Mouse (Mus musculus) lung, postnatal 14 days (tissue): ENCODE measurements at regions not wholly inside any gene's neighbourhood (a gene's known extent, or its start where the extent isn't known, plus 50 kb on each side); places are given as distances from the start of the nearest gene placed in this dataset.

Source experiments
- DNase-seq: peaks from one replicate; pipeline ENCODE4 v3.0.0; 2021

- DNase-seq: no peak
Measured at GRCm38 (mm10) chr1:75693231-75693914, 147.3 kb downstream of the Slc4a3 start.

- DNase-seq: no peak
Measured at GRCm38 (mm10) chr1:75704832-75705650, 159.0 kb downstream of the Slc4a3 start.

- DNase-seq: no peak
Measured at GRCm38 (mm10) chr1:75706126-75706525, 160.1 kb downstream of the Slc4a3 start.

- no peak for DNase-seq
Measured at GRCm38 (mm10) chr1:75723431-75723830, 177.4 kb downstream of the Slc4a3 start.

DNA sequence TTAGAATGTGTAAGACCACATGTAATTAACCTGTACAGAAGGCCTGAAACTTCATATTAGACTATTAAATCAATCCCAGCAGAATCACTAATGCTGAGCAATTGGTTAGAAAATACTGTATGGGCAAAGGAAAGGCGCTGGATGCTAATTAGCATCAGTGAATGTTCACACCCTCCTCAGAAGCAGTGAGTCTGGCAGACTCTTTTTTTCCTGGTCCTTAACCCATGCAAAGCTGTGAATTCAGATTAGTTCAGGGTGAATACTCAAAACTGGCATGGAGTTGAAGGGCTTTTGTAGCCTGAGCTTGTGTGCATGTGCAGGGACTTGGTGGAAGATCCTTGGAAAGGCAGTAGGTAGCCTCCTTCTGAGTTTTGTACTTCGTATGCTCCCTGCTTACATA is 179.3 kb downstream of the Slc4a3 start:
- no peak for DNase-seq

GRCm38 (mm10) chr1:75728859-75729258 is 182.8 kb downstream of the Slc4a3 start:
- DNase-seq: no peak

DNA sequence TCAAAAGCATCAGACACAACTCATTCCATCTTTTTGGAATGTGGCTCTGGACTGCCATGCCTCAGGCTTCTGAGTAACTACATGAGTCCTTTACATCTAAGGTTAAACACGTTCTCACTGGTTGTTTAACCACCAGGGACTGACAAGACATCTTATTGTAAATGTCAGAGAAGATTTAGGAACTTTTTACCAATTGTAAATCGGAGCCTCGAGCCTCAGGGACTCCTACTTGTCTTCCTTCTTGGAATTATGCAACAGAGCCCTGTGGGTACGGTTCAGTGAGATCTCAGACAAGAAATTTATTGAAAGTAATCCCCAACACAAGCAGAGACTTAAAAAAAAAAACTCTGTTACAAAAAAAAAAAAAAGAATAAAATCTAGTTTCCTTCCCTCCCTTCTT is 187.7 kb downstream of the Slc4a3 start:
- no peak for DNase-seq

GRCm38 (mm10) chr1:75738651-75739050 is 192.6 kb downstream of the Slc4a3 start:
- no peak for DNase-seq

DNA sequence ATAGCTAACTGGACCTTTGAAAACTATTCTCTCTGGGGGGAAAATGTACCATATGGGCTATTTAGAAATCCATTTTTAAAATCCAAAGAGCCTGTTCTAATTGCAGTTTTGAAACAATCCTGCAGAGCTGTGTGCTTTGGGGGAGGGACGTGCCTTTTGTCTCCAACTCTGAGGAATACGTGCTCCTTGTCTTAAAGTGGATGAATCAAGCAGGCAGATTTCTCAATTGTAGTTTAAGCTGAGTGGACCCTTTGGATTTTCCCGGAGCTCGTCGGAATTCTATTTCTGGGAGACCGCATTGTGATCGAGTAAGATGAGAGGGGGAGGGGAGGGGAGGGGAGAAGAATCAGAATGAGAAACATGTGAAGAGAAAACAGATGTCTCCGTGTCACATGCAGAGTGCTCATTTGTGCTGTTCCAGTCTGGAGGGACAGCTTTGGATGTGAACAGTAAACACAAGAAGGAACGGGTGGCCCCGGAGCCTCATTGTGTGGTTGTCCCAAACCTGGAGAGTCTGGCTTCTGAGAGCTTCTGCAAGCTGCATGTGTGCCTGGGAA is 203.7 kb downstream of the Slc4a3 start:
- DNase-seq: no peak

DNA sequence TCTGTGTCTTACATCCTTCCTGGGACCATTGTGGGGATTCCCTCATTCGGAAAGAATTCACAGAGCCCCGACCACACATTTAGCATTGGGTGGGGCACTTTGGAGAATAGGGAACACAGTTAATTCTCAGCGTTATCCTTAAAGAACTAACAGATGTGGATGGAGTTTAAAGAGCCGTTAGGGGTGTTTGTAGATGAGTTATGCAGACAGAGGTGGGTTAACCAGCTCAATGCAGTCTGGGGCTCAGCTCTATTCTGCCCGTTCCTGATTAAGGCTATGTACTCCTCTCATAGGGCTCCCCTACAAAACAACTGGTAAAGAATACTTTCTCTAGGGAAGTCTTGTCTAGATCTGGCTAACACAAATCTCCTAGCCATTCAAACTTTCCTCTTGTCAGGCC is 226.1 kb downstream of the Slc4a3 start:
- no peak for DNase-seq

GRCm38 (mm10) chr1:75773014-75773413 is 226.9 kb downstream of the Slc4a3 start:
- no peak for DNase-seq

GRCm38 (mm10) chr1:75778889-75779288 is 232.8 kb downstream of the Slc4a3 start:
- no peak for DNase-seq

DNA sequence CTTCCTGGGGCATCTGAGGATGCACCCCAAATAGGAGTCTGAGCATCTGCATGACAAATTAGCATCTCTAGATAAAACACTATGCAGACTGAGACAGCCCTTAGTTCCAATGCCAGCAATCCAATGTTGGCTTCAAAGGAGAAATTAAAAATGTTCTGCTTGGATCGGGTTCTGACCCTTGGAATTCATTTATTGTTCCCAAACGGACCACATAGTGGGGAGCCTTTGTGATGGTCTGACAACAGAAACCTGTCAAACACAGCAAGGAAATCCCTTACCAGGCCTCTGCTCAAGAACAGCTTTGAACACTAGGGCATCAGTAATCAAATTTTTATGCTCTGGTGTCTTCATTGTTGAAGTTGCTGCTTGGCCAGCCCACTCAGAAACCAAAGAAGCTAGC is 237.1 kb downstream of the Slc4a3 start:
- no peak for DNase-seq

- no peak for DNase-seq
Measured at GRCm38 (mm10) chr1:75786173-75786820, 240.2 kb downstream of the Slc4a3 start.

DNA sequence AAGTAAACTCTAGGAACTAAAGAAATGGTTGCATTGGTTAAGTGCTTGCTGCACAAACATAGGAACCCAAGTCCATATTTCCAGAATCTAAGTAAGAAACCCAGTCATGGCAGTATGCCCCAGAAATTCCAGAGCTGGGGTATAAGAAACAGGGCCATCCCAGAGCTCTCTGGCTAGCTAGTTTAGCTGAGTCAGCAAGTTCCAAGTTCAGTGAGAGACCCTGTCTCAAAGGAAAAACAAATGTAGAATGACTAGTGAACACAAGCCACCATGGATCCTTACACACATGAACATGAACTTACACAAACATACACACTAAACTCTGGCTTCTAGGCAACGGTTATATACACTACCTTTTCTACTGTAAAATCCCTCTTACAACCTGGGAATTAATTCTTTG is 245.4 kb downstream of the Slc4a3 start:
- DNase-seq: no peak

- DNase-seq: no peak
Measured at GRCm38 (mm10) chr1:75797793-75798192, 251.7 kb downstream of the Slc4a3 start.

- DNase-seq: peak; percentile 18
Measured at GRCm38 (mm10) chr1:75798375-75799099, 252.5 kb downstream of the Slc4a3 start.

GRCm38 (mm10) chr1:75804473-75804872 is 258.4 kb downstream of the Slc4a3 start:
- DNase-seq: no peak

- DNase-seq: no peak
Measured at GRCm38 (mm10) chr1:75812471-75812870, 266.4 kb downstream of the Slc4a3 start.

DNA sequence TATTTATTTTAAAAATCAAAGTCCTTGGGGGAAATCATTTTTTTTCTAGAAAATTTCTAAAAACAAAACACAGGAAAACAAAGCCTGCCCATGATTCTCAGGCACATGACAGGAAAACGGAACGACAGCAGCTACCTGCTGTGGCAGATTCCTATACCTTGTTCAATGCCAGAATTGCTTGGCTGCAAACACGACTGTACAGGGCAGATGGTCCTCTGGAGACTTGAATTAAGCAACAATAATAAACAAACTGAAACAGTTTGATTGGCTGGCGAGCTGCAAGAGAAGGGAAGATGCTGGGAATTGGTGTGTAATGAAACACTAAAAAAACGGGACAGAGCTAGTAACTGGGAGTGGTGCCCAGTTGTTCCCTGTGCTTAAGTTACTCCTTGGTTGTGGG is 280.1 kb downstream of the Slc4a3 start:
- DNase-seq: no peak

DNA sequence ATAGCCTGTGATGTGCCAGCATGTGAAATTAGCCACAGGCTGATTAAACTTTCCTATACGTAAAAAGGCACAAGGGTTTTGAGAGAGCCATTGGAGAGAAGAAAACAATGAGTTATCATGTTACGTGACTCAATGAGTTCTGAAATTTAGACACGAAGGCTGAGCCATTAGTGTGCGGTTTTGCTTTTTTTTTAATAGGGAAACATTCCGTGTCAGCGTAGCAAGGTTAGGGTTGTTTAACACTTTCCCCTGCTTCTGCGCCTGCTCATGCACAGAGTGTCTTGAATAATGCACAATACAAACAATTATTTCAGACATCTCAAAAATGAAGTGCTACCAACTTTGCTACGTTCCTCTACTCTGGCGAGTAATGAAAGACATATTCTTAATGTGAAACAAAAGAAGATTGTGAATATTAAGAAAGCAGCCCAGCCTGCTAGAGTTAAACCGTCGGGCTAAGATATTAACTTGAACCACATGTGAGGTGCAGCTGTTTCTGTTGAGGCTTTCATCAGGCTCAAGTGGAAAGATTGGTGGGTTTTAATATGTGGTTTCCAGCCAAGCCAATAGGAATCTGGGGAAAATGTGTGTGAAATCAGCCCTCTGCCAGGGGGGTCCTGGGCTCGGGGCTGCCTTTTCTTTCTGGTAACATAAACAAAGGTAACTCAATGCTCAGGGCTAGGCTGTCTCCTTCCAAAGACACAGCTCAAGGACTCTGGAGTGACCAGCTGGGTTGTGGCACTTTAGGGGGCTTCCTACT is 287.2 kb downstream of the Slc4a3 start:
- DNase-seq: no peak

DNA sequence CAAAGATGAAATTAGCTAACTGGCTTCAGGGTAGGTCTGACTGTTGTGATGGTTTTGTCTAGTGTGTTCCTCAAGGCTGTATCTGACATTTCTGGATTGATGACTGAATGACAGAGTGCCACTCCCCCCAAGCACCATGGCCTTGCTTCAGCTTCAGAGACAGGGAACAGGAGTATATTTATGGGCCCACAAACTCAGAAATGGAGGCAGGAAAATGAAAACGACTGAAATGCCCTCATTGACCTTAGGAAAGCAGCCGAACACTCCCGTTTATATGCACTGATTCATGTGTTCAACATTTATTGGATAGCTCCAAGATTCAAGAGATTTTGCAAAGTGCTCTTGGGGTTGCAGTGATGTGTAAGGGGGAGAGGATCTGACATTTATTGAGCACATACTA is 288.3 kb downstream of the Slc4a3 start:
- no peak for DNase-seq
